Mouse (Mus musculus): Measurements from ENCODE around the gene Upk3bl. TPM values are rescaled to one million over a fixed set of nuclear protein-coding genes. Genes with fewer than 3 reads are reported as not detected.
"Not testable (repeated sequence)": the region's sequence is repeated elsewhere in the genome, so short reads cannot be mapped to it uniquely, and the experiment has no call there.

Gene Upk3bl
- polyA plus RNA-seq, 1 experiment = 1.6 TPM

DNA sequence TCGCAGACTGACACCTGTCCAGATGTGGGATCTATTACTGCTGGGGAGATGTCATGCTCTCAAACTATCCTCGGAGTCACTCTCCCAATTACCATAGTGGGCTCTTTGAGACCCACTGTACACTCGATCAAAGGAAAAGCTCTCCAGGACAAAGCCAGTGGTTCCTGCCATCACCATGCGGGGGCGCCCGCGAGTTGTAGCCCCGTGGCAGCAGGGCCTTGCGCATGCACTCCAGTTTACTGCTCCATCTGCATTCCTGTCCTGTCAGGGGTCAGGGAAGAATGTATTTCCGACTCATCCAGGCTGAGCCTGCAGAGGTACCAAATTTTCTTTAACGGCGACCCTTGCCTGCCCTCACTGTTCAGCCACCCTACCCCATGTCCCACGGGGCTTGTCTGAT lies 9.4 kb upstream of the Upk3bl start:
- 60% methylated on average over 13 of the region's 13 CpGs for WGBS
- no peak for DNase-seq (ENCODE audit: low read depth, low spot score)

- no peak for DNase-seq (ENCODE audit: low read depth, low spot score)
- 37% methylated on average over 9 of the region's 9 CpGs for WGBS
Measured at GRCm38 (mm10) chr5:136045408-136045807, 8.9 kb upstream of the Upk3bl start.

DNA sequence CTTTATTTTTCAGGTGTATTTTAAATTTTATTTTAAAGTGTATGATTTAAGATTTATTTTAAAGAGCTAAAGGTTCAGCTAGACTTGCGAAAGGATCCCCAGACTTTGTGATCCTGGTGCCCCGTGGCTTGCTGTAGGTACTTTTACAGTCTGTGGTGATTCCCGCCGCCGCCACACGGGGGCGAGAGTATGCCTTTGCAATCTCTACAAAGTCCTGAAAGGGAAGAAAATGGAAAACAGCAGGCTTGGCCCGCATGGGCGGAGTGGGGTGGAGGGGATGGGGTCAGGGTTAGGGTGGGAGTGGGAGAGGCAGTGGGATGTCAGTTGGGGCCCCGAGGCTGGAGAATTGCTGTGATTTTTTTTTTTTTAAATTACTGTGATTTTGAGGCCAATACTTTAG lies 8.3 kb upstream of the Upk3bl start:
- DNase-seq (ENCODE audit: low read depth, low spot score) = peak; percentile 38
- 1% methylated on average over 10 of the region's 10 CpGs for WGBS

DNA sequence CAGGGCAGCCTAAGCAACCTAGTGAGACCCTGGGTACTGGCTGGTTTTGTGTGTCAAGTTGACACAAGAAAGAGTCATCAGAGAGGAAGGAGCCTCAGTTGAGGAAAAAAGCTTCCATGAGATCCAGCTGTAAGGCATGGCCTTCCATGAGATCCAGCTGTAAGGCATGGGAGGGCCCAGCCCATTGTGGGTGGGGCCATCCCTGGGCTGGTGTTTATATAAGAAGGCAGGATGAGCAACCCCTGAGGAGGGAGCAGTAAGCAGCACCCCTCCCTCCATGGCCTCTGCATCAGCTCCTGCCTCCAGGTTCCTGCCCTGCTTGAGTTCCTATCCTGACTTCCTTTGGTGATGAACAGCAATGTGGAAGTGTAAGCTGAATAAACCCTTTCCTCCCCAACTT lies 5.8 kb upstream of the Upk3bl start:
- DNase-seq (ENCODE audit: low read depth, low spot score) = not testable (repeated sequence)

GRCm38 (mm10) chr5:136049926-136050325 lies 4.4 kb upstream of the Upk3bl start:
- WGBS = 57% methylated on average over 6 of the region's 6 CpGs
- DNase-seq (ENCODE audit: low read depth, low spot score) = no peak

- DNase-seq (ENCODE audit: low read depth, low spot score) = no peak
- WGBS = 29% methylated on average over 10 of the region's 10 CpGs
Measured at GRCm38 (mm10) chr5:136051231-136052085, 2.8 kb upstream of the Upk3bl start.

DNA sequence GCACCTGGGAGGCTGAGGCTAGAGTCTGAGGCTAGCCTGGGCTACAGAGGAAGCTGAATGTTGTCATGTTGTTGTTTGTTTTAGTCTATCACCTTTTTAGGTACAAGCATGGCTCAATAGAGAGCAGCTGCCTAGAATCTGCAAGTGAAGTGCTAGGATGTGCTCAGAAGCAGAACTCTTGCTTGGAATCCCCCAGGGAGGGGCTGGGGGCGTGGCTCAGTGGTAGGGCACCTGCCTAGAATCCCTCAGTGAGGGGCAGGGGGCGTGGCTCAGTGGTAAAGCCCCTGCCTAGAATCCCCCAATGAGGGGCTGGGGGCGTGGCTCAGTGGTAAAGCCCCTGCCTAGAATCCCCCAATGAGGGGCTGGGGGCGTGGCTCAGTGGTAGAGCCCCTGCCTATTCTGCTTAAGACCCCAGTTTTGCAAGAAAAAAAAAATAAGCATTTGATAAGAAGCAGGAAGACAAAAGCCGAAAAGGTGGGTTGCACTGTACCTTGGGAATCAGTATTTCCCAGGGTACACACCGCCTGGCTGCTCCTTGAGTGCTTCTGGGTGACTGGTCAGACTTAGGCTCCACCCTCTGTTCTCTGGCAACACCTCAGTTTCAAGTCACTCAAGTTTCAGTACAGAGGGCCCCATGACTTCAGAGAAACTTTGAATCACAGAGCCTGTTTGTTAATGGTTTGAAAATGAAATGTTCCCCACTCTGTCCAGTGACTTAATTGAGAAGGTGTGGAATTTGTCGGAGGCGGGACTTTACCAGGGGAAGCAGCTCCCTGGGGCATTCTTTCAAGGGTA lies 1.2 kb upstream of the Upk3bl start:
- 62% methylated on average over 8 of the region's 8 CpGs for WGBS

DNA sequence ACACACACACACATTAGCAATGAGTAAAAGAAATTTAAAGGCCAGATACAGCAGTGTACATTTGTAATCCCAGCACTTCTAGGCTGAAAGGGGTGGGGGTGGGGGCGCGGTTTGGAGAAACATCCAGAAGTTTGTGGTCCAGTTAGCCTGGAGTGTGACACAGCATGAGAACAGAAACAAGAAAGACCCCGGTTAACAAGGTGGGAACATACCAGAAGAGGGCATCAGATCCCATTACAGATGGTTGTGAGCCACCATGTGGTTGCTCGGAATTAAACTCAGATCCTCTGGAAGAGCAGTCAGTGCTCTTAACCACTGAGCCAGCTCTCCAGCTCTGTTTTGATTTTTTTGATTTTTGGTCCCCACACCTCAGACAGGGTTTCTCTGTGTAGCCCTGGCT lies 1.8 kb downstream of the Upk3bl start:
- no peak for DNase-seq (ENCODE audit: low read depth, low spot score)
- WGBS = 62% methylated on average over 4 of the region's 4 CpGs

More for the DNA sequence above, 1.2 kb upstream of the Upk3bl start:
- no peak for DNase-seq (ENCODE audit: low read depth, low spot score)

DNA sequence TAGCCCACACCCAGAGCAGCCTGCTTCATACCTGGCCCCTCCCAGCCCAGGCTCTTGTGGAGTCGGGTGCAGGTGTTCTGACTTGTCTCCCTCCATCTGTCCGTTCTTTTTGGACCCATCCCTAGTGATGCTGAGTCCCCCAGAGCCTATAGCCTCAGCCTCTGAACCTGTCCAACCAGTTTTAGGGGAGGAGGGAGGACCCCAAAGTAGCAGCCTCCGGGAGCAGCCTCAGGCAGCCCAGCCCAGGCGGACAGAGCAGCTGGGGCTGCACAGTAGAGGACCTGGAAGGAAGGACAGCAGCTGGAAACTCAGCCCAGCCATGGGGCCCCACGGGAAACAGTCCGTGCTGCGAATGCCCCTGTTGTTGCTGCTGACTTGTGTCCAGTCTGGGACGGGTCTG lies 2.8 kb downstream of the Upk3bl start:
- 10% methylated on average over 8 of the region's 8 CpGs for WGBS
- DNase-seq (ENCODE audit: low read depth, low spot score) = no peak

- no peak for DNase-seq (ENCODE audit: low read depth, low spot score)
- WGBS = 16% methylated on average over 12 of the region's 12 CpGs
Measured at GRCm38 (mm10) chr5:136061567-136061966, 7.3 kb downstream of the Upk3bl start.

- no peak for DNase-seq (ENCODE audit: low read depth, low spot score)
- 89% methylated on average over 10 of the region's 10 CpGs for WGBS
Measured at GRCm38 (mm10) chr5:136063920-136064319, 9.6 kb downstream of the Upk3bl start.

DNA sequence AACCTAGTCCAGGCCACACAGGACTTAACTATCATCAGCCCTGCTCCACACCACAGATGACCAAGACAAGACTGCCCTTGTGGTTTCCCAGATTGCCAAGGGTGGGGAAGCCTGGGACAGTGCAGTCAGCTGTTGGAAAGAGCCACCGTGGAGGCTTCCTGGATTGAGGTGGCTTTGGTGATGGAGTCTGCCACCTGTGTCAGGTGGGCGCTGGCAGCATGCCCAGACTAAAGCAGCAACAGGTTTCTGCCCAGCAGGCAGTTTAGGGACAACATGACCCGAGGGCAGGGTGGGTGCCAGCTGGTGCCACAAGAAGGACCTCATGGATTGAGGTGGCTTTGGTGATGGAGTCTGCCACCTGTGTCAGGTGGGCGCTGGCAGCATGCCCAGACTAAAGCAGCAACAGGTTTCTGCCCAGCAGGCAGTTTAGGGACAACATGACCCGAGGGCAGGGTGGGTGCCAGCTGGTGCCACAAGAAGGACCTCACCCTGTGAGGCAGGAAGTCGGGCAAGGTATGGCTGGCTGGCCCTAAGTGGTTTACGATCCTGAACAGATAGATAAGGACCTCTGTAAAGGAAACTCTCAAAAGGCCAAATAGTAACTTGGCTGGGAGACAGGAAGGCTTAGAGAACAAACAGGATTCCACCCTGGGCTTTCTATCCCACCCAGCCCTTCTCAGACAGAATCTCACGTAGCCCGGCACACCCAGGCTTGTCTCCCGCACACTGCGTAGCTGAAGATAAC lies 12.3 kb downstream of the Upk3bl start:
- WGBS = 19% methylated on average over 11 of the region's 11 CpGs
- DNase-seq (ENCODE audit: low read depth, low spot score) = peak; percentile 84

- DNase-seq (ENCODE audit: low read depth, low spot score) = no peak
- 61% methylated on average over 2 of the region's 2 CpGs for WGBS
Measured at GRCm38 (mm10) chr5:136069411-136069810, 15.1 kb downstream of the Upk3bl start.

DNA sequence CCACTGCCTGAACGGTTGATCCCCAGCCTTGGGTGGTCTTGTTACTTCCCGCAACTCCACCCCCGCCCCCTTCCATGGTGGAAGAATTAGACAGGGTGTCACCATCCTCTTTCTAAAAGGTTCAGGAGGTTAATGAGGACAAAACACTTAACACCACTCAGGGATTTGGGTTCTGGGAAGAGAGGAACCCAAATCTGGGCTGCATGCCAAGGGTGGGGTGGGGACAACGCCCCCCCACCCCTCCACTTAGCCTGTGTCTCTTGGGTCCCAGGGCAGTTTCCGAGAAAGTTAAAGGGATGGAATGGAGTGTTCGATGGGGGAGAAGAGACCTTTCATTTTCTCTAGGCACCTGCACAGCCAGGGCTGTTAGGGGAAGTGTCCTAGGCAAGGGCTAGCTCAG lies 18.8 kb downstream of the Upk3bl start:
- DNase-seq (ENCODE audit: low read depth, low spot score) = no peak
- WGBS = 55% methylated on average over 6 of the region's 6 CpGs

GRCm38 (mm10) chr5:136073526-136073925 lies 19.2 kb downstream of the Upk3bl start:
- no peak for DNase-seq (ENCODE audit: low read depth, low spot score)
- 50% methylated on average over 11 of the region's 11 CpGs for WGBS

DNA sequence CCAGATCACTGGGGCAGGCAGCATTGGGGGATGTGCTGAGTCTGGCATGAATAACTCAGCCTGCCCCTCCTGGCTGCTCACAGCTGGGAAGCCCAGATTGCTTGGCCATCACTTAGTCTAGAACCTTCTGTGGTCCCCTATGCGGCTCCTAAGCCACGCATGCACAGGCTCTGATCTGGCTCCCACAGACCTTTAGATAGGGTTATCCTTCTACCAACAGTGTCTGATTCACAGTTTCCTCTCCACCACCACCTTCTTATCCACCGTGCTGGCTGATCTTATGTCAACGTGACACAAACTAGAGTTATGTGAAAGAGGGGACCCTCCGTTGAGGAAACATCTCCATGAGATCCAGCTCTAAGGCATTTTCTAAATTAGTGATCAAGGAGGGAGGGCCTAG lies 20.8 kb downstream of the Upk3bl start:
- 97% methylated on average over 5 of the region's 5 CpGs for WGBS
- no peak for DNase-seq (ENCODE audit: low read depth, low spot score)

DNA sequence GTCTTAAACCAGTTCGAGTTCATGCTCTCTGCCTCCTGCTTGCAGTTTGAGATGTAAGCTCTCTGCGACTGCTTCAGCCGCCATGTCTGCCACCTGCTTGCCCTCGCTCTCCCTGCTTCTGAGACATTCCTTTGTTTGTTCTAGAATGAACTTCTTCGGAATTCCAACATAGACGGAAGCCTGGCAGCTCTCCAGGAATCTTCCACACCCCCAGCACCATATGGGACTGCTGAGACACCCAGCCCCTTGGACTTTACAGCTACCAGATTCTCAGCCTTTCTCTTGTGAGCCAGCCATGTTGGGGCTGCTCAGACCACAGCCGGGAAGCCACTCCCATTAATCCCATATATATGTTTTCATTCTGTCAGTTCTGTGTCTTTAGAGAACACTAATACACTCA lies 22.0 kb downstream of the Upk3bl start:
- 8% methylated on average over 7 of the region's 7 CpGs for WGBS
- no peak for DNase-seq (ENCODE audit: low read depth, low spot score)

DNA sequence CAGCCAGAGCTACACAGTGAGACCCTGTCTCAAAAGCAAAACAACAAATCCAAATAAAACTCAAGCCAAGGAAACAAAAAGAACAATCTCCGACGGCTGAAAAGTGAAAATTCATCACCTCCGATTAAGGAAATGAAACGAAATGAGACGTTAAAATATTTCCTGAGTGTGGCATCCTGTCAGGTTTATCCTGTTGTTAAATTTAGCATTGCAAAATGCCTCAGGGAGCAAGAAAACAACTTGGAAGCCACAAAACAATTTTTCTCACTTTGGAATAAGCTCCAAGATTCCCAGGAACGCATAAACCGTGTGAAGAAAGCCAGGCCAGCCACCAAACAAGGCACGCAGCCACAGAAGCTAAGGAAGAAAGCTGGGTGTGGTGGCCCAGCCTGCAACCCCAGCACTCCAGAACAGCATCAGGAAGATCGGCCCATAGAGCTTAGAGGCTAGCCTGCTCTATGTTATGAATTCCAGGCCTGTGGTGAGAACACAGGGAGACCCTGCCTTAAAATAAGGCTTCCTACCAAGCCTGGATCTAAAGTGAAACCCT lies 22.8 kb downstream of the Upk3bl start:
- WGBS = 63% methylated on average over 9 of the region's 9 CpGs
- no peak for DNase-seq (ENCODE audit: low read depth, low spot score)

GRCm38 (mm10) chr5:136078136-136078535 lies 23.8 kb downstream of the Upk3bl start:
- 94% methylated on average over 5 of the region's 5 CpGs for WGBS
- no peak for DNase-seq (ENCODE audit: low read depth, low spot score)

DNA sequence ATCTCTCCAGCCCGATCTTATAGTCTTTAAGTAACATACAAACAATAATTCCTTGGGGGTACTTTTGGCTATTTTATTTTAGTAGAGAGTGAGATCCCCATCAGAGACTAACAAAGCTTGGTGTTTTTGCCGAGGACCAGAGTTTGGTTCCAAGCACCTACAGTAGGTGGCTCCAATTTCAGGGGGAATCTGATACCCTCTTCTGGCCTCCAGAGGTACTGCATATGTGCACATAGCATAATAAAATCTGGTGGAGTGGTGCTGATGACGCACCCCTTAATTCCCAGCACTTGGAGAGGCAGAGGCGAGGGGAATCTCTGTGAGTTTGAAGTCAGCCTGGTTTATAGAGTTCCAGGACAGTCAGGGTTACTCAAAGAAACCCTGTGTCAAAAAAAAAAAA lies 28.1 kb downstream of the Upk3bl start:
- DNase-seq (ENCODE audit: low read depth, low spot score) = no peak
- 84% methylated on average over 4 of the region's 4 CpGs for WGBS

Measured in large intestine, adult 2 months (tissue).